Mouse (Mus musculus) hindbrain, embryonic 10.5 days (tissue): ENCODE measurements around the gene Spata1. TPM values are rescaled to one million over a fixed set of nuclear protein-coding genes. Genes with fewer than 3 reads are reported as not detected.
"Not testable (repeated sequence)": the region's sequence is repeated elsewhere in the genome, so short reads cannot be mapped to it uniquely, and the experiment has no call there.

ENCODE experiments used
- DNase-seq: peaks from one replicate; pipeline ENCODE4 v3.0.0-alpha.2; 2017; ENCODE audit warnings: low spot score
- H3K27ac ChIP-seq: fragments of 300-500 bp; sonication (generic); 2 replicates; pipeline ENCODE4 v1.5.1; 2016; ENCODE audit warnings: mild to moderate bottlenecking, moderate library complexity
- H3K27me3 ChIP-seq: fragments of 300-500 bp; sonication (generic); 2 replicates; pipeline ENCODE4 v1.6.1; 2016; ENCODE audit warnings: mild to moderate bottlenecking; ENCODE audit not compliant: poor library complexity, insufficient read depth, severe bottlenecking
- H3K36me3 ChIP-seq: fragments of 300-500 bp; sonication (generic); 2 replicates; pipeline ENCODE4 v1.6.1; 2016; ENCODE audit warnings: mild to moderate bottlenecking, moderate library complexity
- H3K4me1 ChIP-seq: fragments of 300-500 bp; sonication (generic); replicated peaks from 2 replicates; pipeline ENCODE4 v1.6.1; 2016; ENCODE audit warnings: mild to moderate bottlenecking
- H3K4me3 ChIP-seq: fragments of 300-500 bp; sonication (generic); 2 replicates; pipeline ENCODE4 v1.5.1; 2016; ENCODE audit warnings: mild to moderate bottlenecking, moderate library complexity
- H3K9me3 ChIP-seq: fragments of 300-500 bp; sonication (generic); 2 replicates; pipeline ENCODE4 v1.6.1; 2016; ENCODE audit warnings: mild to moderate bottlenecking, moderate library complexity
- WGBS: fragments of 180-500 bp; shearing (Covaris S2); methylation state at CpG from one replicate; pipeline ENCODE4 v1.1.7; 2016; 5-methylcytosine and 5-hydroxymethylcytosine counted together
- polyA plus RNA-seq: library from polyadenylated mRNA; unstranded; fragments of >200 nt; fragmentation: Nextera tagmentation; extraction: Ambion mirVana; gene quantifications from 2 replicates; pipeline ENCODE4 v1.2.1, GENCODE M21; 2016

The Spata1 gene
- polyA plus RNA-seq, 1 experiment from 2014 or later: 5.0 TPM

- H3K27me3 ChIP-seq, H3K4me1 ChIP-seq, H3K9me3 ChIP-seq, DNase-seq, H3K27ac ChIP-seq, H3K4me3 ChIP-seq: not testable (repeated sequence)
- 92% methylated on average over 11 of the region's 11 CpGs for WGBS
- H3K36me3 ChIP-seq: peaks cover 92% of the 10 kb centered on the region
Measured at GRCm38 (mm10) chr3:146433063-146433462, 66.5 kb downstream of the Spata1 start.

- WGBS: 85% methylated on average over 8 of the region's 8 CpGs
- Histone ChIP-seq H3K4me3 (no peak overlapping the region), H3K27ac (no peak overlapping the region), H3K27me3 (no peaks in the 10 kb centered on the region), H3K36me3 (peaks cover 75% of the 10 kb centered on the region), H3K4me1 (peaks cover 11% of the 10 kb centered on the region; the same call in 1 of the 2 replicates), H3K9me3 (no peaks in the 10 kb centered on the region)
- DNase-seq: no peak
Measured at GRCm38 (mm10) chr3:146426489-146426888, 73.1 kb downstream of the Spata1 start.

- WGBS: 73% methylated on average over 7 of the region's 7 CpGs
- H3K4me1 ChIP-seq: peaks cover 11% of the 10 kb centered on the region; the same call in 1 of the 2 replicates
- no peak overlapping the region for H3K27ac ChIP-seq
- peaks cover 74% of the 10 kb centered on the region for H3K36me3 ChIP-seq
- no peak for DNase-seq
- H3K9me3 ChIP-seq: no peaks in the 10 kb centered on the region
- H3K4me3 ChIP-seq: no peak overlapping the region
- H3K27me3 ChIP-seq: no peaks in the 10 kb centered on the region
Measured at GRCm38 (mm10) chr3:146425902-146426301, 73.7 kb downstream of the Spata1 start.

GRCm38 (mm10) chr3:146424306-146424900, 75.2 kb downstream of the Spata1 start:
- Histone ChIP-seq H3K27me3 (no peaks in the 10 kb centered on the region), H3K36me3 (peaks cover 78% of the 10 kb centered on the region), H3K27ac (no peak overlapping the region), H3K9me3 (no peaks in the 10 kb centered on the region), H3K4me3 (no peak overlapping the region), H3K4me1 (peaks cover 11% of the 10 kb centered on the region; the same call in 1 of the 2 replicates)
- 79% methylated on average over 7 of the region's 7 CpGs for WGBS
- no peak for DNase-seq

GRCm38 (mm10) chr3:146423710-146424109, 75.8 kb downstream of the Spata1 start:
- H3K4me3 ChIP-seq: no peak overlapping the region
- H3K9me3 ChIP-seq: no peaks in the 10 kb centered on the region
- H3K36me3 ChIP-seq: peaks cover 78% of the 10 kb centered on the region
- H3K27ac ChIP-seq: no peak overlapping the region
- WGBS: 84% methylated on average over 7 of the region's 7 CpGs
- no peaks in the 10 kb centered on the region for H3K27me3 ChIP-seq
- DNase-seq: no peak
- peaks cover 11% of the 10 kb centered on the region; the same call in 1 of the 2 replicates for H3K4me1 ChIP-seq

GRCm38 (mm10) chr3:146421787-146422186, 77.8 kb downstream of the Spata1 start:
- Histone ChIP-seq H3K4me3 (no peak overlapping the region), H3K27me3 (no peaks in the 10 kb centered on the region), H3K4me1 (peaks cover 11% of the 10 kb centered on the region; the same call in 1 of the 2 replicates), H3K9me3 (no peaks in the 10 kb centered on the region), H3K27ac (no peak overlapping the region), H3K36me3 (peaks cover 75% of the 10 kb centered on the region)
- 59% methylated on average over 8 of the region's 8 CpGs for WGBS
- no peak for DNase-seq

GRCm38 (mm10) chr3:146419992-146420537, 79.5 kb downstream of the Spata1 start:
- Histone ChIP-seq H3K27ac (no peak overlapping the region), H3K4me3 (no peak overlapping the region), H3K27me3 (no peaks in the 10 kb centered on the region), H3K36me3 (peaks cover 78% of the 10 kb centered on the region), H3K4me1 (0 out of 2 replicates have a peak, but pooled peaks cover 3% of the 10 kb centered on the region), H3K9me3 (no peaks in the 10 kb centered on the region)
- no peak for DNase-seq
- 95% methylated on average over 15 of the region's 15 CpGs for WGBS

- no peaks in the 10 kb centered on the region for H3K9me3 ChIP-seq
- WGBS: 90% methylated on average over 9 of the region's 9 CpGs
- H3K27ac ChIP-seq: no peak overlapping the region
- DNase-seq: no peak
- H3K4me1 ChIP-seq: 0 out of 2 replicates have a peak, but pooled peaks cover 7% of the 10 kb centered on the region
- peaks cover 83% of the 10 kb centered on the region for H3K36me3 ChIP-seq
- no peak overlapping the region for H3K4me3 ChIP-seq
- H3K27me3 ChIP-seq: no peaks in the 10 kb centered on the region
Measured at GRCm38 (mm10) chr3:146419534-146419933, 80.0 kb downstream of the Spata1 start.

GRCm38 (mm10) chr3:146418901-146419300, 80.7 kb downstream of the Spata1 start:
- no peak overlapping the region for H3K27ac ChIP-seq
- 88% methylated on average over 7 of the region's 7 CpGs for whole genome bisulfite sequencing
- no peak for DNase-seq
- peaks cover 89% of the 10 kb centered on the region for H3K36me3 ChIP-seq
- no peak overlapping the region for H3K4me3 ChIP-seq
- H3K9me3 ChIP-seq: no peaks in the 10 kb centered on the region
- 0 out of 2 replicates have a peak, but pooled peaks cover 10% of the 10 kb centered on the region for H3K4me1 ChIP-seq
- no peaks in the 10 kb centered on the region for H3K27me3 ChIP-seq

- peaks cover 79% of the 10 kb centered on the region for H3K36me3 ChIP-seq
- no peak overlapping the region for H3K27ac ChIP-seq
- no peak for DNase-seq
- H3K4me1 ChIP-seq: 0 out of 2 replicates have a peak, but pooled peaks cover 10% of the 10 kb centered on the region
- H3K27me3 ChIP-seq: no peaks in the 10 kb centered on the region
- no peak overlapping the region for H3K4me3 ChIP-seq
- 99% methylated on average over 8 of the region's 8 CpGs for WGBS
- H3K9me3 ChIP-seq: no peaks in the 10 kb centered on the region
Measured at GRCm38 (mm10) chr3:146417873-146418272, 81.7 kb downstream of the Spata1 start.

GRCm38 (mm10) chr3:146414555-146414954, 85.0 kb downstream of the Spata1 start:
- H3K4me3 ChIP-seq: no peak overlapping the region
- WGBS: 94% methylated on average over 12 of the region's 12 CpGs
- H3K27me3 ChIP-seq: no peaks in the 10 kb centered on the region
- no peaks in the 10 kb centered on the region for H3K9me3 ChIP-seq
- DNase-seq: no peak
- H3K27ac ChIP-seq: no peak overlapping the region
- H3K4me1 ChIP-seq: 0 out of 2 replicates have a peak, but pooled peaks cover 15% of the 10 kb centered on the region
- peaks cover 53% of the 10 kb centered on the region for H3K36me3 ChIP-seq

GRCm38 (mm10) chr3:146413992-146414391, 85.6 kb downstream of the Spata1 start:
- Histone ChIP-seq H3K9me3 (no peaks in the 10 kb centered on the region), H3K36me3 (peaks cover 47% of the 10 kb centered on the region), H3K27me3 (no peaks in the 10 kb centered on the region), H3K4me1 (0 out of 2 replicates have a peak, but pooled peaks cover 15% of the 10 kb centered on the region), H3K4me3 (no peak overlapping the region), H3K27ac (no peak overlapping the region)
- 94% methylated on average over 4 of the region's 4 CpGs for whole genome bisulfite sequencing
- DNase-seq: no peak

GRCm38 (mm10) chr3:146413016-146413415, 86.5 kb downstream of the Spata1 start:
- 94% methylated on average over 13 of the region's 13 CpGs for WGBS
- Histone ChIP-seq H3K36me3 (peaks cover 38% of the 10 kb centered on the region), H3K9me3 (no peaks in the 10 kb centered on the region), H3K27me3 (no peaks in the 10 kb centered on the region), H3K4me3 (no peak overlapping the region), H3K4me1 (0 out of 2 replicates have a peak, but pooled peaks cover 15% of the 10 kb centered on the region), H3K27ac (no peak overlapping the region)
- no peak for DNase-seq
